27 mouse cellular contexts compared by ENCODE assay signal in the genomic region with DNA sequence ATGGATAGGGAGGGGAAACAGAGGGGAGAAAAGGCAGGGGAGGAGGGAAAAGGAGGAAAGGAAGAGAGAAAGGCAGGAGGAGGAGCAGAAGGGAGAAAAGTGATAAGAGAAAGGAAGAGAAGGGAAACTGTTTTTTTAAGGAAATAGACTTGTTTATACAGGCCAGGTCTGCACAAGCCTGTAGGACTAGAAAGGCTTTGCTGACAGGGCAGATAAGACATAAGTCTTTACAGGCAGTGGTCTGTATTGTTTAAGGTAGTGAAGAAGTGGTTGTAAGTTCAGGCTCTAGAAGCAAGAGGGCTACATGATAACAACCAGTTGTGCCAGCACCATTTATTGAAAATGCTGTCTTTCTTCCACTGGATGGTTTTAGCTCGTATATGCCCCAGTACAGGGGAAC.
"Had no signal": no experiment of that assay in that cellular context is flagged by ENCODE, and none has a peak within 500 bp of the region (broad histone marks: within the 10 kb centered on the region; RNA-seq: fewer than 3 reads in every experiment).

No protein-coding gene starts in this region.

- H3K9me3 ChIP-seq: heart, embryonic 10.5 days; heart, embryonic 15.5 days; hindbrain, embryonic 10.5 days; hindbrain, embryonic 12.5 days; intestine, embryonic 15.5 days; limb, embryonic 10.5 days; limb, embryonic 12.5 days; liver, embryonic 13.5 days; liver, embryonic 15.5 days had no signal

- DNase-seq: gastrocnemius, adult 2 months; gastrocnemius, postnatal 10 days; gastrocnemius, postnatal 25 days; heart, postnatal 4 days; kidney, adult 18-20 months; kidney, adult 8-10 months; kidney, postnatal 10 days; kidney, postnatal 25 days; kidney, postnatal 4 days; liver; liver, embryonic 13.5 days had no signal

- ATAC-seq: forebrain, embryonic 16.5 days; hindbrain, embryonic 16.5 days; inflammation-experienced regulatory T-cells, adult 6 months; intestine, embryonic 15.5 days; intestine, postnatal 0 days had no signal

- H3K9ac ChIP-seq: heart, embryonic 15.5 days; hindbrain, embryonic 12.5 days; hindbrain, embryonic 14.5 days; intestine, embryonic 15.5 days; limb, embryonic 12.5 days; liver, embryonic 13.5 days; liver, embryonic 15.5 days had no signal

- H3K36me3 ChIP-seq: heart, embryonic 10.5 days; heart, embryonic 15.5 days; hindbrain, embryonic 10.5 days; hindbrain, embryonic 12.5 days; intestine, embryonic 15.5 days; limb, embryonic 10.5 days; limb, embryonic 12.5 days; liver, embryonic 13.5 days; liver, embryonic 15.5 days had no signal

- H3K4me3 ChIP-seq: gastrocnemius, adult 2 months; heart, embryonic 10.5 days; heart, embryonic 15.5 days; hindbrain, embryonic 10.5 days; hindbrain, embryonic 12.5 days; intestine, embryonic 15.5 days; layer of hippocampus, adult 2 months; left cerebral cortex, adult 2 months; limb, embryonic 10.5 days; limb, embryonic 12.5 days; liver, embryonic 13.5 days; liver, embryonic 15.5 days had no signal

- H3K4me1 ChIP-seq: heart, embryonic 10.5 days; heart, embryonic 15.5 days; hindbrain, embryonic 10.5 days; hindbrain, embryonic 12.5 days; intestine, embryonic 15.5 days; limb, embryonic 10.5 days; limb, embryonic 12.5 days; liver, embryonic 13.5 days; liver, embryonic 15.5 days had no signal

- H3K27me3 ChIP-seq: heart, embryonic 15.5 days; hindbrain, embryonic 12.5 days; intestine, embryonic 15.5 days; limb, embryonic 12.5 days; liver, embryonic 13.5 days; liver, embryonic 15.5 days had no signal

- H3K4me2 ChIP-seq: heart, embryonic 15.5 days; hindbrain, embryonic 12.5 days; hindbrain, embryonic 14.5 days; intestine, embryonic 15.5 days; limb, embryonic 12.5 days; liver, embryonic 11.5 days; liver, embryonic 13.5 days; liver, embryonic 15.5 days had no signal

- H3K27ac ChIP-seq: gastrocnemius, adult 2 months; heart, embryonic 10.5 days; heart, embryonic 15.5 days; hindbrain, embryonic 10.5 days; hindbrain, embryonic 12.5 days; hindbrain, embryonic 14.5 days; intestine, embryonic 15.5 days; layer of hippocampus, adult 2 months; left cerebral cortex, adult 2 months; limb, embryonic 10.5 days; limb, embryonic 12.5 days; liver, embryonic 13.5 days; liver, embryonic 15.5 days had no signal
